Mouse (Mus musculus) left cerebral cortex, adult 9 months (tissue): ENCODE results near the gene Rtp2.
"Not testable (repeated sequence)": the region's sequence is repeated elsewhere in the genome, so short reads cannot be mapped to it uniquely, and the experiment has no call there.

Source experiments
- DNase-seq, 2 experiments: peaks; one replicate each; pipeline ENCODE4 v3.0.0; 2022; ENCODE audit warnings: low spot score in 2 of 2

Gene Rtp2

GRCm38 (mm10) chr16:23952101-23952727 lies 20.0 kb upstream of the Rtp2 start:
- DNase-seq = no peak

DNA sequence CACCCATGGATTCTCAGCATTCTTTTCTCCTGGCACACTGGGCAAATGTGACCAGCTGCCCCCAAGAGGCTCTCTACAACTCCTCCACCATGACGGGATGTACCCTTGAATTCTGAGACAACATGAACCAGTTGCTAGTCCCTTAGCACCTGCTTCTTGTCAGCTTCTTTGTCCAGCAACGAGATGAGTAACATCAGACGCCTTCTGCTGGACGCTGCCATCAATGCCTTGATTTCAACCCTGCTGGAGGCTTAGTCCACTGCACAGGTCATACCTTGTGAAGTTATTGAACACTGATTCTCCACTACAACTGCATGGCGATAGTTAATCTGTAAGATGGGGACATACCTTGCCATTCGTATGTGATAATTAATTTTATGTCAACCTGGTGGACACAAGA lies 15.5 kb upstream of the Rtp2 start:
- DNase-seq = no peak

DNA sequence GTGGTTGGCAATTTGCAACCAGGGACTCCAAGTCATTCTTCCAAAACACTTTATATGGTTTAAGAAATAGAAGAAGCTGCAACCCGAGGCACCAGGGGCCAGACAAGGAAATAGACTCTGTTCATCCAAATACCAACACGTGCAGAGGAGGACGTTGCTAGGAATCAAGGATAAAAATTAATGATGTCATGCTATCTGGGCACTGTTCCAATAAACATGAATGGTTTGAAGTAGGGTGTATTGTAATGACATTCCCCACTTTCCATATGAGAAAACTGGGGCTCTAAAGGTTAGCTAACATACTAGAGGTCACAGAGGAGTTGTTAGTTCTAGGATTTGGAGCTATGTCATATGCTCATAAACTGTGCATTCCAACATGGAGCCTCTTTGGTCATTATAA lies 12.6 kb upstream of the Rtp2 start:
- DNase-seq = no peak

DNA sequence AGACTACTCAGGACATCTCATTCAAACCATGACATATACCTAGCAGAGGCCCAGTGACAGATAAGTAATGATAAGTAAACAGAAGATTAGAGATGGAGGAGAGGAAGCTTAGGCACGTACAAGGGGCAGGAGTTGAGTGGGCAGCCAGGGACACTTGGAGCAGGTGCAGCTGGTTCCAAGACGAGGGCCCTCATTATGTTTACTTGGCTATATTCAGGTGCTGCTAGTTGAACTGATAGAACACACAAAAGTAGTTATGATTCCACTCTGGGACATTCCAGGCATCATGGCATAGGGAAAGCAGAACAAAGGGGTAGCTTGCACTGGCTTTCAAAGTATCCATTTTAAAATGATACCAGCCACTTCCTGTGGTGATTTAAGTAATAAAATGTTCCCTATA lies 2.2 kb upstream of the Rtp2 start:
- DNase-seq = no peak

- DNase-seq = no peak
Observed at GRCm38 (mm10) chr16:23931275-23931674, 919 bp downstream of the Rtp2 start.

DNA sequence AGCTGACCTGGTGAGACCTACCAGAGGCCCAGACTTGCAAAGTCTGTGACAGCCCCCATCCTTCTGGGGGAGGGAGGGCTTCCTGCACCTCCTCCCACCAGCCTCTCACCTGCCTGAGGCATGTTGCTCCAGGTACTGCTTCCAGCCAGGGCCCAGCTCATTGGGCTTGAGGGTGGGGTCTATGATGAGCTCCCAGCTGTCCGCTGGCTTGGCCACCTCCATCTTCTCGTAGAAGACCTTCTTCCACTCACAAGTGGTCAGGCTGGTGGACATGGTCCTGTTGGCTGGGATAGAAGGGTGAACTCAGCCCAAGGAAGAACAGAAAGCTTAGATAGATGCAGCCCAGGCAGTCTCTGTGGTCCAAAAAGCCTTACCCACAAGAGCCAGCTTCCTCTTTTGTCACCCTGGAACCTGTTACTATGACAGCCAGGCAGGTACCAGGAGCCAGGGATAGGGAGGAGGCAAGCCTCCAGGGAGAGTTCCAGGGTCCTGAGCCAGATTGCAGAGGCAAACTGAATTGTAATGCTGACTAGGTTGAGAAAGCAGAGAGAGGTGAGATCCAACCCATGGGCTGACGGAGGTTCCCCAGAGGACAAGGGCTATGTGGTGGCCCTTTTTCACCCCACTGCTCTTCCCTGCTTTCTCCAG lies 1.6 kb downstream of the Rtp2 start:
- no peak for DNase-seq

DNA sequence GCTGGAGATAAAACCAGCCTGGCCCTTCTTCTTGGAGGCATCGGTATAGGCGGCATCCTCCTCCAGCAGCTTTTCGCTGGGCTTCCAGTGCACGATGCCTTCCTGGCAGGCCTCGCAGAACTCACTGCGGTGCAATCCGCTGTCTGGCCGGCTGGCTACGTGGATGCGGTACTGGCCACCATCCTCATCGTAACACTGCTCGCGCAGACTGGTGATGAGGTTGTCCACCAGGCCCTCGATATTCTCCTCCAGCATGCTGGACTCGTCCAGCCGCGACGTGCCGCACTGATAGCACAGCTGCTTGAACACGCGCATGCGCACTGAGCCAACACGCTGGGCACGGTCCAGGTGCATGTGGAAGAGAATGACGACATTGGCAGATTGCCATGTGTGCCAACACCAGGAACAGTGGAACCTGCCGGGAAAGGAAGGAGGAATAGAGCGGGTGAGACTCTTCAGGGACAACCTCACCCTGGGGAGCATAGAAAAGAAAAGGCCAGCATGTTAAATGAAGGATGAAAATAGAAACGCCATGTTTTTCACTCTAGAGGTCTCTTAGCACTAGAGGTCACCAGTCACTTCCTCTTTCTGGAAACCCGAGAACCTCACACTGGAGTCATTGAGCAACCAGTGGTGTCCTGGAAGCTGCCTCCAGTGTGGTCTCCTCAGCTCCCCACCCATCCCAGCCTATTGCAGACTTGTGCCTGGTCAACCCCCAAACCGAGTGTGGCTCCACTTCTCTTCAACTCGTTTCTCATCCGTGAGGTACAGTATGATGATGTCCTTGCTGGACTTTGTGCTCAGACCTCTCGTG lies 4.7 kb downstream of the Rtp2 start:
- DNase-seq = no peak

GRCm38 (mm10) chr16:23922906-23923305 lies 9.3 kb downstream of the Rtp2 start:
- no peak for DNase-seq

GRCm38 (mm10) chr16:23921697-23922096 lies 10.5 kb downstream of the Rtp2 start:
- DNase-seq = no peak

DNA sequence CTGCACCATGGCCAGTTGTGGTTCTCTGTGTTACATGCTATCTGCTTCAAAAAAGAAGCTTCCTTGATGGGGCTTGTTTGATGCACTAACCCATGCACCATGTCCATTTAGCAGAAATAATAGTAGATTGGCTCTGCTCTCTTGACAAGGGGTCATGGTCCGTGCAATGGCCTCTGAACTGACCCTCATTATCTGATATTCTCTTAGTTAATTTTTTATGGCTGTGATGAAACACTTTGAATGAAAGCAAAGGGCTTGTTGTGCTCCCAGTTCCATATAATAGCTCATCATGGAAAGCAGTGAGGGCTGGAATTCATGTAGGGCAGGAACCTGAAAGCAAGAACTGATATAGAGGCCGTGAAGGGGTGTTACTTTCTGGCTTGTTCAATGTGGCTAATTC lies 12.8 kb downstream of the Rtp2 start:
- no peak for DNase-seq

DNA sequence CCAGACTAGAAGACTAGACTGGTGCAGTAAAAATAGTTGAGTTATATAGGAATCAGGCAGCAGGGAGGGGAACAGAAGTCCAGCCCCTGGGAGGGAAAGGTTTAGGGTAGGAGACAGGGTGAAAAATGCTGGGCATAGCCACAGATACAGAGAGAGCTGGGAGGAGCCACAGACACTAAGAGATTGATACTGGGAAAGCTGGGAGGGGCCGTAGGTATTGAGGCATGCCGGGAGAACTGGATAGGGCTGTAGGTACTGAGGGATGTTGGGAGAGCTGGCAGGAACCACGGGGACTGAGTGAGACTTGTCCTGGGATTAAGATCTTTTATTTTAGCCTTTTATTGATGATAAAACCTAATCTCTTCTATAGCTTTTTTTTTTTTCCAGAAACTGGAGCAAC lies 18.8 kb downstream of the Rtp2 start:
- no peak for DNase-seq

GRCm38 (mm10) chr16:23912741-23913140 lies 19.5 kb downstream of the Rtp2 start:
- no peak for DNase-seq

- DNase-seq = not testable (repeated sequence)
Observed at GRCm38 (mm10) chr16:23909015-23909354, 23.2 kb downstream of the Rtp2 start.

- DNase-seq = not testable (repeated sequence)
Observed at GRCm38 (mm10) chr16:23908076-23909014, 23.8 kb downstream of the Rtp2 start.

GRCm38 (mm10) chr16:23906586-23906985 lies 25.6 kb downstream of the Rtp2 start:
- not testable (repeated sequence) for DNase-seq

DNA sequence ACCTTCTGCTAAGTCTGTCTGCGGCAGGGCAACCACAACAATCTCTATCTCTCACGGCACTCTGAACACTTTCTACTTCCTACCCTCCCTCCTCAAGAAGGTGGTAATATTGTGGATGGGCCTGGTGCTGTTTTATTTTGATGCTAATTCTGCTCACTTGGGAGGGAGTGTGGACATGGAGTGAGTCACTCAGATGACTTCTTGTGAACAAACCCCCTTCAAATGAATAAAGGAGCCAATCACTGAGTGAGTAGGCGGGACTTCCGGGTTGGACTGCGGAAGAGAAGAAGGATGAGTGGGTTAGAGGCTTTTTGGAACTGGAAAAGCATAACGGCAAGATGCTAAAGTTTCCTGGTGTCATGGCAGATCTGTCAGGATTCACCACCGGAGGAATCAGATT lies 30.8 kb downstream of the Rtp2 start:
- DNase-seq = no peak

DNA sequence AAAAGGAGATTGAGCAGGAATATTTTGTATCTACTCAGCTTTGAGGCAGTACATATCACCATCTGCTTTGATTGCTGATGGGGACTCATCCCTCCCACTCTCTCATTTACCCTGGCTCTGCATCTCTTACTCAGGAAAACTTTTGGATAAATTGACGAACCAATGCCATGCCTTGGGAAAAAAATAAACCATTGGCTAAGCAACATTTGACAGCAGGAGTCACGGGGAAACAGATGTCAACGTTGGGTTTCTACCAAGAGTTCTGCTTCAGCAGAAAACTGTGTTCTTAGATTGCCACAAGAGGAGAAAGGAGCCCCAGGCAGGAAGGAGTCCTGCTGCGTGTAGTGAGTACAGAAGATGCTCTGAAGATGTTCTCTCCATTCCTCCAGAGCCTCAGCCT lies 32.1 kb downstream of the Rtp2 start:
- peak in 1 of 2 experiments; percentile 30 for DNase-seq

DNA sequence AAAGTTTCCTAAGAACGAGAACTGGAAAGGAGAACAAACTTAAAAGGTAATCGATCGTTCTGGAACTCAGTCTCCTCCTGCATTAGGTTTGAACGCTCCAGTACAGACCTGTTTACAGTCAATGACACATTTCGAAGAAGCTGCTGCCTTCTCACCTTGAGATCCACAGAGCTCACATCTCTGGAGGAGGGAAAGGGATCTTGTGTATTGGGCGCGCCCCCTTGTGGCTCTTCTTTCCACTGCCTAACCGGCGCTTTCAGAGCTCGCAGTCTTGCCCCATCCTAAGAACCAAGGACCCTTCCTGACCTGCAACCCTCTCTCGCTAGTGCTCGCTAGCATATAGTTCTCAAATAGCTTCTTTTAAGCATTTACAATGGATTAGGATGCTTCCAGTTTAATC lies 33.4 kb downstream of the Rtp2 start:
- peak in 1 of 2 experiments; percentile 87 for DNase-seq

- DNase-seq = peak; percentile 26 to 84
Observed at GRCm38 (mm10) chr16:23897984-23898586, 34.1 kb downstream of the Rtp2 start.

- no peak for DNase-seq
Observed at GRCm38 (mm10) chr16:23897486-23897885, 34.7 kb downstream of the Rtp2 start.

DNA sequence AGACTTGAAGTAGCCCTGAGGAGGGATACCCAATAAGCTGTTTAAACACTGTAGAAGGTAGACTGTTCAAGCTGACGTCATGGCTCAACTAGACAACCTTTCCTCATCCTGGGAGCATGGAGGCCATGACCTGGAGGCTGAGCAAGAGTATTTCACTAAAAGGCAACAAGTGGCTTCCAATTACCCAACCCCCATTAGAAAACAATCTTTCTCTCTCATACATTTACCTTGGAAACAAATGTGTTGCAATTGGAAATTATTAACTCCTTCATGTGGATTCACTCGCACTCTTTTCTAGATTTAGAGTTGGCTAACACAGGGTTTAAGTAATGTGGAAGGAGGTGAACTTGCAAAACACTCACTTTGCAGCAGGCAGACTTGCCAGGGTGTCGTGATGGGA lies 37.1 kb downstream of the Rtp2 start:
- no peak for DNase-seq
